16 mouse cellular contexts compared by ENCODE assay signal in the genomic region with DNA sequence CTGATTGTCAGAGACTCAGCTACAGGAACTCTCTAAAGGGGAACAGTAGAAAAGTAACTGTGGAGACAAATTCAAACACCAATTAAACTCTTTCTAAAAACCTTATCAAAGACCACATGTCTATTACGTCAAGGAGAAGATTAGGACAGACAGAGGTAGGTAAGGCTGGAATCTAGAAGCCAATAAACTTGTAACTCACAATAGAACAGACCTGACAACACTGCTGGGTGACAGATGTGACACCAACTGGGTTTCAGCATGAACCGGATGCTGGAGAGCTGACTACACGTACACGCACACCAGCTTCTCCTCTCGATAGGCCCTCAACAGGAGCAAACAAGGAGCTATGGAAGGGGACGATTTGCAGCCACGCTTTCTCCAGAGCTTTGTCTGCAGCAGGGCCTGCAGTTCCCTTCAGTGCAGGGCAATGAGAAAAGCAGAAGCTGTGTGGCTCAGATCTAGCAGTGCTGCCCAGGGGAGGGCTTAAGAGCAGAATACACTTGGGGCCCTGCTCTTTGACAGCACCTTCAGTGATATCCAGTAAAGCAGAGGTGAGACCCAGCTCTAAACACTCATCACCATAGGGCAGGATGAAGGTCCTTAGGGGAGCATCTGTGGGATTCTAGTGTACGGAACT. TPM values are rescaled to one million over a fixed set of nuclear protein-coding genes. Genes with fewer than 3 reads are reported as not detected.
DNase-seq lines count a peak whose midpoint lies in the region; ATAC-seq lines count a peak whose summit lies in the region.
"Had no signal": no experiment of that assay in that cellular context is flagged by ENCODE, and none has a peak within 500 bp of the region (broad histone marks: within the 10 kb centered on the region; RNA-seq: fewer than 3 reads in every experiment).

No protein-coding gene starts in this region.

- no peak overlapping the region for H3K4me2 ChIP-seq in midbrain, embryonic 11.5 days
- peak overlapping the region; percentile 39 for H3K4me2 ChIP-seq in heart, embryonic 15.5 days
- no peak overlapping the region for H3K4me2 ChIP-seq in limb, embryonic 13.5 days (replicated peaks)

- 0 out of 2 replicates have a peak overlapping the region, but pooled peaks have one; percentile 6 for H3K27ac ChIP-seq in midbrain, embryonic 10.5 days (replicated peaks)
- no peak overlapping the region for H3K27ac ChIP-seq in midbrain, embryonic 11.5 days (ENCODE audit: low read depth, low read length)
- H3K27ac ChIP-seq in heart, embryonic 15.5 days: peak overlapping the region; percentile 84
- H3K27ac ChIP-seq in limb, embryonic 13.5 days: peak overlapping the region; percentile 22; the same call in 1 of the 2 replicates
- H3K27ac ChIP-seq: liver, embryonic 14.5 days; stomach, postnatal 0 days had no signal

- H3K4me3 ChIP-seq in midbrain, embryonic 10.5 days: no peak overlapping the region
- no peak overlapping the region for H3K4me3 ChIP-seq in midbrain, embryonic 11.5 days (ENCODE audit: low read depth, low read length)
- no peak overlapping the region; the same call in 1 of the 2 replicates for H3K4me3 ChIP-seq in heart, embryonic 15.5 days
- no peak overlapping the region for H3K4me3 ChIP-seq in limb, embryonic 13.5 days

- no peaks in the 10 kb centered on the region for H3K9me3 ChIP-seq in midbrain, embryonic 10.5 days (replicated peaks)
- no peaks in the 10 kb centered on the region for H3K9me3 ChIP-seq in midbrain, embryonic 11.5 days (ENCODE audit: control insufficient read depth, low read length)
- H3K9me3 ChIP-seq in heart, embryonic 15.5 days (replicated peaks): no peaks in the 10 kb centered on the region
- H3K9me3 ChIP-seq in limb, embryonic 13.5 days: no peaks in the 10 kb centered on the region
- H3K9me3 ChIP-seq: G1E had no signal

- ATAC-seq in midbrain, embryonic 11.5 days (ENCODE audit: low FRiP score): no peak
- ATAC-seq in erythroblast, adult 5-6 weeks (replicated peaks; ENCODE audit: low FRiP score, poor library complexity, severe bottlenecking): peak; percentile 49; the same call in 1 of the 2 replicates
- ATAC-seq in heart, embryonic 15.5 days (replicated peaks; ENCODE audit: insufficient number of reproducible peaks, insufficient read depth, low FRiP score, low read depth): peak; percentile 48; the same call in 1 of the 2 replicates
- ATAC-seq in limb, embryonic 13.5 days (ENCODE audit: low FRiP score, low read depth): no peak
- ATAC-seq: lung, postnatal 0 days had no signal

- DNase-seq in midbrain, embryonic 10.5 days (ENCODE audit: low spot score): no peak
- no peak for DNase-seq in midbrain, embryonic 11.5 days (ENCODE audit: low spot score, missing footprints)
- DNase-seq in right cerebral cortex, postnatal 25 days: no peak
- DNase-seq in adrenal gland, adult (ENCODE audit: inconsistent age in 2 of 2, low spot score in 1 of 2): no peak
- no peak for DNase-seq in adrenal gland, adult 8-10 months
- DNase-seq: adrenal gland, postnatal 25 days; kidney, adult 8-10 months; kidney, postnatal 36 days; left cerebral cortex, postnatal 4 days had no signal

- H3K36me3 ChIP-seq in midbrain, embryonic 10.5 days: no peaks in the 10 kb centered on the region
- no peaks in the 10 kb centered on the region for H3K36me3 ChIP-seq in midbrain, embryonic 11.5 days (ENCODE audit: control insufficient read depth, insufficient read depth, low read length)
- H3K36me3 ChIP-seq in heart, embryonic 15.5 days: no peaks in the 10 kb centered on the region
- H3K36me3 ChIP-seq in limb, embryonic 13.5 days: no peaks in the 10 kb centered on the region

- no peaks in the 10 kb centered on the region for H3K27me3 ChIP-seq in midbrain, embryonic 10.5 days (ENCODE audit: low read depth, poor library complexity, severe bottlenecking)
- no peaks in the 10 kb centered on the region for H3K27me3 ChIP-seq in midbrain, embryonic 11.5 days (ENCODE audit: control insufficient read depth, insufficient read depth, low read length)
- H3K27me3 ChIP-seq in heart, embryonic 15.5 days: no peaks in the 10 kb centered on the region
- no peaks in the 10 kb centered on the region for H3K27me3 ChIP-seq in limb, embryonic 13.5 days

- no peak overlapping the region for H3K9ac ChIP-seq in midbrain, embryonic 11.5 days (ENCODE audit: low read length)
- H3K9ac ChIP-seq in heart, embryonic 15.5 days: no peak overlapping the region
- H3K9ac ChIP-seq in limb, embryonic 13.5 days: no peak overlapping the region
- H3K9ac ChIP-seq: liver, embryonic 14.5 days had no signal

- 80% methylated on average over 8 of the region's 8 CpGs for WGBS in midbrain, embryonic 10.5 days
- whole genome bisulfite sequencing in midbrain, embryonic 11.5 days: 81% methylated on average over 8 of the region's 8 CpGs
- 32% methylated on average over 8 of the region's 8 CpGs for WGBS in heart, embryonic 15.5 days
- 57% methylated on average over 8 of the region's 8 CpGs for WGBS in limb, embryonic 13.5 days

- peaks cover 4% of the 10 kb centered on the region; the same call in 1 of the 2 replicates for H3K4me1 ChIP-seq in midbrain, embryonic 10.5 days
- no peaks in the 10 kb centered on the region for H3K4me1 ChIP-seq in midbrain, embryonic 11.5 days (ENCODE audit: control insufficient read depth, insufficient read depth, low read length)
- H3K4me1 ChIP-seq in heart, embryonic 15.5 days (replicated peaks): peaks cover 10% of the 10 kb centered on the region
- H3K4me1 ChIP-seq in limb, embryonic 13.5 days: peaks cover 6% of the 10 kb centered on the region

RNA-seq across cellular contexts. Expression of a gene that starts 39.5 kb away (rescaled TPM):
- 0.53 and 0.89 TPM in 2 replicates for polyA plus RNA-seq in midbrain, embryonic 10.5 days (2016; fragmentation: Nextera tagmentation; extraction: Ambion mirVana)
- 0.66 and 1.0 TPM in 2 replicates for polyA plus RNA-seq in midbrain, embryonic 11.5 days (2014; fragmentation: Nextera tagmentation; extraction: Ambion mirVana)
- total RNA-seq in erythroblast, adult 5-6 weeks (2015; ENCODE audit: low replicate concordance): not detected in 2 replicates
- total RNA-seq in erythroblast, adult 5-6 weeks (2017; ENCODE audit: low replicate concordance): 0.98 TPM in 1 of 2 replicates, not detected in the other
- 6.9 and 10.0 TPM in 2 replicates for polyA plus RNA-seq in heart, embryonic 15.5 days (2015; fragmentation: Nextera tagmentation; extraction: Ambion mirVana)
- 0.55 and 0.70 TPM in 2 replicates for polyA plus RNA-seq in limb, embryonic 13.5 days (2015; fragmentation: Nextera tagmentation; extraction: Ambion mirVana)
- 1 to 10 TPM in 1 of 4 experiments, under 1 TPM in 3; 0.45 to 2.0 (median 0.61) TPM for total RNA-seq in adrenal gland, adult 8-10 months (2022)
- polyA plus RNA-seq: G1E had no signal

Comparison
In these comparisons a context has a peak if more than half of its experiments do, and no peak if none do; other contexts are left out.
1. ATAC-seq: peak in erythroblast, adult 5-6 weeks (single experiment) and heart, embryonic 15.5 days (single experiment); none in midbrain, embryonic 11.5 days (single experiment) and limb, embryonic 13.5 days (single experiment).